Mouse (Mus musculus) forebrain, embryonic 15.5 days (tissue): Measurements from ENCODE around the gene Pde9a. TPM values are rescaled to one million over a fixed set of nuclear protein-coding genes. Genes with fewer than 3 reads are reported as not detected.

Experiments used
- ATAC-seq: fragments of 200-750 bp; cut with Nextera tagmentation; replicated peaks from 2 replicates; pipeline ENCODE4 v1.8.0; 2017; ENCODE audit warnings: mild to moderate bottlenecking, moderate TSS enrichment, moderate library complexity
- H3K27ac ChIP-seq: fragments of 300-500 bp; sonication (generic); replicated peaks from 2 replicates; pipeline ENCODE4 v1.5.1; 2015; ENCODE audit warnings: mild to moderate bottlenecking, inconsistent platforms
- H3K27me3 ChIP-seq: fragments of 300-500 bp; sonication (generic); 2 replicates; pipeline ENCODE4 v1.6.1; 2015; ENCODE audit warnings: inconsistent platforms
- H3K36me3 ChIP-seq: fragments of 300-500 bp; sonication (generic); 2 replicates; pipeline ENCODE4 v1.6.1; 2015; ENCODE audit warnings: mild to moderate bottlenecking, inconsistent platforms
- H3K4me1 ChIP-seq: fragments of 300-500 bp; sonication (generic); 2 replicates; pipeline ENCODE4 v1.6.1; 2015; ENCODE audit warnings: inconsistent platforms
- H3K4me2 ChIP-seq: fragments of 300-500 bp; sonication (generic); replicated peaks from 2 replicates; pipeline ENCODE4 v1.6.1; 2015; ENCODE audit warnings: mild to moderate bottlenecking, inconsistent platforms
- H3K4me3 ChIP-seq: fragments of 300-500 bp; sonication (generic); 2 replicates; pipeline ENCODE4 v1.5.1; 2015; ENCODE audit warnings: mild to moderate bottlenecking, inconsistent platforms
- H3K9ac ChIP-seq: fragments of 300-500 bp; sonication (generic); replicated peaks from 2 replicates; pipeline ENCODE4 v1.6.1; 2015; ENCODE audit warnings: mild to moderate bottlenecking, inconsistent platforms
- H3K9me3 ChIP-seq: fragments of 300-500 bp; sonication (generic); 2 replicates; pipeline ENCODE4 v1.6.1; 2016; ENCODE audit warnings: inconsistent platforms
- WGBS: fragments of 180-500 bp; shearing (Covaris S2); methylation state at CpG from one replicate; pipeline ENCODE4 v1.1.7; 2015; ENCODE audit warnings: mixed read lengths; 5-methylcytosine and 5-hydroxymethylcytosine counted together
- polyA plus RNA-seq: library from polyadenylated mRNA; unstranded; fragments of >200 nt; fragmentation: Nextera tagmentation; extraction: Ambion mirVana; gene quantifications from 2 replicates; pipeline ENCODE4 v1.2.1, GENCODE M21; 2015

The Pde9a gene
- polyA plus RNA-seq, 1 experiment from 2014 or later = 59.6 TPM

DNA sequence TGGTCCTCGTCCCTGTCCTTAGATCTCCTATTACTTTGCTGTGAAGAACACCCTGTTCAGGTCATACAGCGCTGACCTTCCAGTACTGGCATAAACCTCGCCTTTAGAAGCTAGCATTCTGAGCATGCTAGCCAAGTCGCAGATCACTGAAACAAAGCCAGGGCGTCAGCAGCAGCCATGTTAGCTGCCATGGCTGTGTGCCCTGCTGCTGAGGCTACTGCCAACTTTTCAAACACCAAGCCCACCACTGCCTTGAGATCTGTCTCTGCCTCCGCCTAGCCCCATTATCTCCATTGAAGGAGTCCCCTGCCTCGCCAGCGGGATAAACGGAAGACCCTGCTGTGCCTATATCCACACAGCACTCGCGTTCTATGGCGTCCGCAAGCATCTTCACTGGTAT lies 25.4 kb upstream of the Pde9a start:
- whole genome bisulfite sequencing = 52% methylated on average over 13 of the region's 13 CpGs
- peaks cover 12% of the 10 kb centered on the region for H3K4me1 ChIP-seq
- no peak overlapping the region for H3K4me2 ChIP-seq
- H3K9me3 ChIP-seq = no peaks in the 10 kb centered on the region
- H3K27me3 ChIP-seq = no peaks in the 10 kb centered on the region
- 0 out of 2 replicates have a peak, but pooled peaks have one; percentile 32 for ATAC-seq
- no peak overlapping the region for H3K9ac ChIP-seq
- peak overlapping the region; percentile 12; the same call in 1 of the 2 replicates for H3K27ac ChIP-seq
- no peaks in the 10 kb centered on the region for H3K36me3 ChIP-seq
- no peak overlapping the region for H3K4me3 ChIP-seq

DNA sequence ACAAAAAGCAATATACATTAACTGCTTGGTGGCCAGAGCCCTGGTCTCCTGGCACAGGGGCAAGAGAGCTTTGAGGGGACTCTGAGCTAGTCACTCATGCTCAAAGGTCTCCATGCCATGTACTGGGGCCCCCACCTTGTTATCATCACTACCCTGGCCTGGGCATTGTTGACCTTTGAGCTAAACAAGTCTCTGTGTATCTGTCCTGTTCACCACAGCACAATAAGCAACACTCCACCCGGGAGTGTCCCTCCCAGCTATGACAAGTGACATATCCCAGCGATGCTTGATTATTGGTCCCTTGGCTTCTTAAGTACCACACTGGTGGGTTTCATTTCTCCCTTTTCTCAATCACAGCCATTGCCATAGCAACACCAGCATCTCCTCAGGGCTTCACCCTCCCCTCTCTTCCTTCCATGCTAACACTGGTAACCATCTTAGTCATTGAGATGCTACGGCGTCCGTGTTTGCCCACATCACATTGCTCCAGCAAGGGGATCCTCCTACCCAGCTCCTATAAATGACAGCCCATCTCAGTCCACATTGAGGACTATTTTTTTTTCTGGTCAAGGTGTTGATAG lies 20.3 kb upstream of the Pde9a start:
- no peak overlapping the region for H3K27ac ChIP-seq
- no peak overlapping the region for H3K4me2 ChIP-seq
- WGBS = 84% methylated on average over 5 of the region's 5 CpGs
- H3K9me3 ChIP-seq = no peaks in the 10 kb centered on the region
- H3K9ac ChIP-seq = no peak overlapping the region
- ATAC-seq = 0 out of 2 replicates have a peak, but pooled peaks have one; percentile 41
- peaks cover 1% of the 10 kb centered on the region; the same call in 1 of the 2 replicates for H3K4me1 ChIP-seq
- H3K4me3 ChIP-seq = no peak overlapping the region
- no peaks in the 10 kb centered on the region for H3K27me3 ChIP-seq
- H3K36me3 ChIP-seq = no peaks in the 10 kb centered on the region

DNA sequence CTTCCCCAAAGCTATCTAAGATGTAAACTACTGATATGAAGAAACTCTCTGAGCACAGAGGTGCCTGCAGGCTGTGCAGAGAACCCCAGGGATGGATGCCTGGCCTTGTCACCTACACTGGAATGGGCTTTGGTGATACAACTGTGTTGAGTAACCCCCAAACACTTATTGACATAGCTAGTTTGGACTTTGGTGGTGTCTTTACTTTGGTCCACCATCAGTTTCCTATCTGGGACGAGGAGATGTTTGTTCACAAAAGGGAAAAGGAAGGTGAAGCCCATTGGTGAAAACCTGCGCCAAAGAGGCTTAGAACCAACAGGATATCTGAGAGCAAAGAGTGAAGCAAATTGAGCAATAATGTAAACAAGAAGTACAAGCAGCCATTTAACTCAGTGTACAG lies 15.8 kb upstream of the Pde9a start:
- Histone ChIP-seq H3K9me3 (no peaks in the 10 kb centered on the region), H3K4me1 (no peaks in the 10 kb centered on the region), H3K36me3 (no peaks in the 10 kb centered on the region), H3K4me2 (no peak overlapping the region), H3K9ac (no peak overlapping the region), H3K27ac (no peak overlapping the region), H3K4me3 (no peak overlapping the region), H3K27me3 (no peaks in the 10 kb centered on the region)
- WGBS = 75% methylated on average over 2 of the region's 2 CpGs
- no peak for ATAC-seq

DNA sequence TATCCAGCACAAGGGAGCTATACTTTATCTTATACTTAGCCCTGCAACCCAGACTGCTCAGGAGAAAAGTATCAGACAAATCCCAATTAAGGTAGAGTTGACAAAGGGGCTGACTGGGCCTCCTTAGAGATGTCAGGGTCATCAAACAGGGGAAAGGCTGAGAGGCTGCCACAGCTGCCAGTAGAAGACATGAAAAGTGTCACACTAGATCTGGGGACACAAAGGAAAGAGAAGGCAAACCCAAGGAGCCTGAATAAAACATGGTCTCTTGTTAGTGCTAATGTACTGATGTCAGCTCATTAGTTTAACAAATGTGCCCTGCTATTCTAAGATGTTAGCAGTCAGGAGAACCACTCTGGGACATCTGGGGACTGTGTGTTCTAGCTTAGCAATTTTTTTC lies 15.1 kb upstream of the Pde9a start:
- H3K9ac ChIP-seq = no peak overlapping the region
- no peak overlapping the region for H3K4me2 ChIP-seq
- no peaks in the 10 kb centered on the region for H3K4me1 ChIP-seq
- H3K27me3 ChIP-seq = no peaks in the 10 kb centered on the region
- no peaks in the 10 kb centered on the region for H3K36me3 ChIP-seq
- H3K4me3 ChIP-seq = no peak overlapping the region
- H3K9me3 ChIP-seq = no peaks in the 10 kb centered on the region
- H3K27ac ChIP-seq = no peak overlapping the region
- peak; percentile 48; the same call in 1 of the 2 replicates for ATAC-seq

DNA sequence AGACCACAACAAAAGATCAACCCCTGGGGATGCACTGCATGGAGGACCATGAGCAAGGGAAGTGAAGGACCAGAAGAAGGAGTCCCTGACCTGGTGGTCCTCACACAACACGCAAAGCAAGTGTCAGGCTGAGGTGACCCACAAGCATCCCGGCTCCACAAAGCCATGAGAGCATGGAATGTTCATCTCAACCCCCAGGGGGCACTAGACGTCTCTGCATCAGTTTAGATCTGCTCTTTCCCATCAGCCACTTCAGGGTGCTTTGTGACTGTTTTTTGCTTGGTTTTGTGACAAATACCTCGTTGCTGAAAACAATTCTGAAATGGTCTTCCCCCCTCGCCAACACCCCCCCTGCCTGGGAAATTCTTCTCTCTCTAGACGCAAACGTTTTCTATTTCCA lies 8.0 kb upstream of the Pde9a start:
- 3% methylated on average over 7 of the region's 7 CpGs for WGBS
- H3K4me3 ChIP-seq = no peak overlapping the region
- no peaks in the 10 kb centered on the region for H3K36me3 ChIP-seq
- no peak overlapping the region for H3K9ac ChIP-seq
- 0 out of 2 replicates have a peak overlapping the region, but pooled peaks have one; percentile 3 for H3K27ac ChIP-seq
- H3K4me1 ChIP-seq = peaks cover 6% of the 10 kb centered on the region
- H3K27me3 ChIP-seq = no peaks in the 10 kb centered on the region
- H3K9me3 ChIP-seq = no peaks in the 10 kb centered on the region
- ATAC-seq = peak; percentile 73
- 0 out of 2 replicates have a peak overlapping the region, but pooled peaks have one; percentile 17 for H3K4me2 ChIP-seq

DNA sequence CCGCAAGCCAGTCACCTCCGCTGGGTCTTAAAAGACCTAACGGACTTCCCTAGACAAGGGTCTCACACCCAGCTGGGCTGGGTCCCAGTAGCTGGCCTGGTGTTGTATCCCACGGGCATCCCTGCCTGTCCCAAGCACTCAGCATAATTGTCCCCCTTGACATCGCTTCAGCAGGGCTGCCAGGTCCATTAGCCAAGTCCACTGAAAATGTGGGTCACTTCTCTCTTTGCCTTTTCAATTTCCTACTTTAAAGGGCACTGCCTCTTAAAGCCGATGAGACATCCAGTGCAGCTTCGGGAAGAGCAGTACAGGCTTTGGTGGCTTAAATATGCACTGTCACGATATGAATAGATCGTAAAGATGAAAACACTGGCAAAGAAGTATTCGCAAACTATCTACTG lies 7.6 kb upstream of the Pde9a start:
- 0 out of 2 replicates have a peak overlapping the region, but pooled peaks have one; percentile 17 for H3K4me2 ChIP-seq
- H3K36me3 ChIP-seq = no peaks in the 10 kb centered on the region
- no peaks in the 10 kb centered on the region for H3K27me3 ChIP-seq
- H3K4me3 ChIP-seq = no peak overlapping the region
- H3K4me1 ChIP-seq = peaks cover 6% of the 10 kb centered on the region
- H3K9me3 ChIP-seq = no peaks in the 10 kb centered on the region
- peak; percentile 51 for ATAC-seq
- H3K27ac ChIP-seq = 0 out of 2 replicates have a peak overlapping the region, but pooled peaks have one; percentile 3
- WGBS = 49% methylated on average over 10 of the region's 10 CpGs
- no peak overlapping the region for H3K9ac ChIP-seq

DNA sequence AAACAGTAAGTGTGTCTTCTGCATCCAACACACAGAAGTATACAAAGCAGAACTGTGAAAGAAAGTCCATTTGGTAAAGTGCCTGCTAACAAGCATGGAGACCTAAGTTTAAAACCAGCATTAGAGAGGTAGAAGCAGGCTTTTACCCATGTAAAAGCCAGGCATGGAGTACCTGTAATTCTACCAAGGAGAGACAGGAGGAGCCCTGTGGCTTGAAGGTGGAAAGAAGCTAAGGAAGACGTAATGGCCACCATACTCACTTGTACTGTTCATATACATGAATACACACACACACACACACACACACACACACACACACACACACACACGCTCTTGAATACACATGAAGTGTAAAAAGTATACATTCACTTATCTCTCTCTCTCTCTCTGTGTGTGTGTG lies 6.9 kb upstream of the Pde9a start:
- WGBS = 62% methylated on average over 2 of the region's 2 CpGs
- H3K4me2 ChIP-seq = no peak overlapping the region
- no peak overlapping the region for H3K9ac ChIP-seq
- H3K9me3 ChIP-seq = no peaks in the 10 kb centered on the region
- no peak for ATAC-seq
- no peaks in the 10 kb centered on the region for H3K27me3 ChIP-seq
- no peak overlapping the region for H3K4me3 ChIP-seq
- peaks cover 6% of the 10 kb centered on the region for H3K4me1 ChIP-seq
- H3K36me3 ChIP-seq = no peaks in the 10 kb centered on the region
- no peak overlapping the region for H3K27ac ChIP-seq

DNA sequence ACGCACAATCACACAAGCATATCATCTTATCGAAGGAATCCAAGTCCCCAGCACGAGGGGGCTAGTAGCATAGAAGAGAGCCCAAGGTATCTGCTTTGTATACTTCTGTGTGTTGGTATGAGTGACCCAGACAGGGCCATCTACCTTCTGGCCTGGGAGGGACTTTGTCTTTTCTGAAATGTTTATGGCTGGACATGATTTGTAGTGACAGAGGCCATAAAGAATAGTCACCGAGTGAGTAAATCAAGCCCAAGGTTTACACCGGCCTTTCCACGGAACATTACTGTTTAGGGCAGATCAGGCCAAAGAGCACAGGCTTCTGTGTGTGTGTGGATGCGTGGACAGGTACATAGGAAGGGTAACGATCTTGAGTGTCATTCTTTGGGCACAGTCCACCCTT lies 6.1 kb upstream of the Pde9a start:
- 92% methylated on average over 8 of the region's 8 CpGs for WGBS
- Histone ChIP-seq H3K4me3 (no peak overlapping the region), H3K4me1 (peaks cover 9% of the 10 kb centered on the region), H3K4me2 (no peak overlapping the region), H3K27me3 (no peaks in the 10 kb centered on the region), H3K9ac (no peak overlapping the region), H3K9me3 (no peaks in the 10 kb centered on the region), H3K27ac (no peak overlapping the region), H3K36me3 (no peaks in the 10 kb centered on the region)
- ATAC-seq = no peak

DNA sequence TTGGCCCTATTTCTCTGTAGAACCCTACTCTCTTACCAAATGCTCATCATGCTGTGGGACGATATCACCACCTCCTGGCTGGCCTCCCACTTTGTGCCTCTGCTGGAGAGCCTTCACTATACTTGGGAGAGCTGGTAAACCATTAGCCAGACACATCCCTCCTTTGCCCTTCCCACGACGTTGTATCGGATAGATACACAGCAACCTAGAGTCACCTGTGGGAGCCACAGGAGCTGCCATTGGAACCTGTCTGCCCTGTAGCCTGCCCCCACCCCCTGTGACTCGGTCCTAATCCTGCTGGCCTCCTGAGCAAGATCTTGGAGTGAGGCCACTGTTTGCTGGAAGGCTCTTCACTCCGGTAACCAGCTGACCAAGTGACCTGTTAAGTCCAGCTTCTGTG lies 2.7 kb upstream of the Pde9a start:
- H3K27me3 ChIP-seq = no peaks in the 10 kb centered on the region
- no peak overlapping the region for H3K4me2 ChIP-seq
- H3K9ac ChIP-seq = no peak overlapping the region
- ATAC-seq = no peak
- 82% methylated on average over 6 of the region's 6 CpGs for WGBS
- peaks cover 34% of the 10 kb centered on the region for H3K4me1 ChIP-seq
- H3K36me3 ChIP-seq = no peaks in the 10 kb centered on the region
- no peak overlapping the region for H3K4me3 ChIP-seq
- H3K9me3 ChIP-seq = no peaks in the 10 kb centered on the region
- H3K27ac ChIP-seq = no peak overlapping the region

DNA sequence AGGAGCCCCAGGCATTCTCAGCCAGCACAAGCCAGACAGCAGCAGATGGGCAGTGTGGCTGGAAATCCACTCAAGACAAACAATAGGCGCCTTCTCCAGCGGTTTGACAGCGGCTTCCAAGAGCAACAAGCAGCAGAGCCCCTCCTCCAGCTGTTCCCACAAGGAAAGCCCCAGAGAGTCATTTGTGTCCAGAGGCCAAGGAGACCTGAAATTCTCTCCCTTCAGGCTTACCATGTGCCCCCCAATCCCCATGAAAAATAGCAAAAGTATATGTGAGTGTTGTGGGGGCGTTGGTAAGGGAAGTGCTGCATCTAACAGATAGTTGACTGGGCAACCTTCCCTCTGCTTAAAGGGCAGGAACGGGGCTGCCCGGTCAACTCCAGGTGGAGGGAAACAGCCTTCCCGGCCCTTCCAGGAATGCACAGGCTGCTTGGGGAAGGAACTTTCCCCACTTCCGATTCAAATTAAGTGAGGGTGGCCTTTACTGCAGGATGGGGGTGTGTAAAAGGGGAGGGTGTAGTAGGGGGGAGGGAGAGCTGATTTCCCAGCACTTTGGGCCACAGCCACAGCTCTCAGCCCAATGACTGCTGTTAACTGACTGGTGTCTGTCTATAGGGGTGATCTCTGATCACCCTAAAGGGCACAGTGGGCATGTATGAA lies 912 bp upstream of the Pde9a start:
- WGBS = 13% methylated on average over 8 of the region's 8 CpGs
- Histone ChIP-seq H3K9me3 (no peaks in the 10 kb centered on the region), H3K4me2 (peak overlapping the region; percentile 75), H3K36me3 (no peaks in the 10 kb centered on the region), H3K4me1 (peaks cover 49% of the 10 kb centered on the region), H3K27ac (peak overlapping the region; percentile 84), H3K4me3 (peak overlapping the region; percentile 96; the same call in 1 of the 2 replicates), H3K27me3 (no peaks in the 10 kb centered on the region), H3K9ac (peak overlapping the region; percentile 39)
- peak; percentile 9; the same call in 1 of the 2 replicates for ATAC-seq

DNA sequence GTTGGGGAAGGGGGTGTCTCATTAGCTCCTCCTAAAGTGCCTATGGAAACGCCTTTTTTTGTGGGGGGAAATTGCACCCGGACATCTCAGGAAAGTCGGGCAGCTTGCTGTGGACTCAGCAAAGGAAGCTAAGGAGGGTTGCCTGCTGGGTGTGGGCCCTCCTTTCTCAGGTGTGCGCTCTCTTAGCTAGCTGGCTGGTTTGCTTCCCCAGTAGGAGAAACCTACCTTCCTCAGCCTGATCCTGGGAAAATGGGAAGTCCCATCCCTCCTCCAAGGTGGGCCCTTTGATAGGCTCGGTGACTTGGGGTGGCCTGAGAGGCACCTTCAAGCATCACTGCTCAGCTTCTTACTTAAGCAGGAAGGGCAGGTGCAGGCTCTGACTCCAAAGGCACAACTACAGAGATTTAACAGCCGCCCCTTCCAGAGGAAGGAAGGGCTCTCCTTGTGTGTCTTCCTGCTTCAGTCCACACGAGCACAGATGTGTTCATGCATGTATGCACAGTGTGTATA lies 811 bp downstream of the Pde9a start:
- peak; percentile 7; the same call in 1 of the 2 replicates for ATAC-seq
- Histone ChIP-seq H3K36me3 (no peaks in the 10 kb centered on the region), H3K4me3 (peak overlapping the region; percentile 96), H3K9ac (peak overlapping the region; percentile 93), H3K27me3 (no peaks in the 10 kb centered on the region), H3K27ac (peak overlapping the region; percentile 84), H3K4me1 (peaks cover 54% of the 10 kb centered on the region), H3K4me2 (peak overlapping the region; percentile 75), H3K9me3 (no peaks in the 10 kb centered on the region)
- 10% methylated on average over 7 of the region's 7 CpGs for WGBS

DNA sequence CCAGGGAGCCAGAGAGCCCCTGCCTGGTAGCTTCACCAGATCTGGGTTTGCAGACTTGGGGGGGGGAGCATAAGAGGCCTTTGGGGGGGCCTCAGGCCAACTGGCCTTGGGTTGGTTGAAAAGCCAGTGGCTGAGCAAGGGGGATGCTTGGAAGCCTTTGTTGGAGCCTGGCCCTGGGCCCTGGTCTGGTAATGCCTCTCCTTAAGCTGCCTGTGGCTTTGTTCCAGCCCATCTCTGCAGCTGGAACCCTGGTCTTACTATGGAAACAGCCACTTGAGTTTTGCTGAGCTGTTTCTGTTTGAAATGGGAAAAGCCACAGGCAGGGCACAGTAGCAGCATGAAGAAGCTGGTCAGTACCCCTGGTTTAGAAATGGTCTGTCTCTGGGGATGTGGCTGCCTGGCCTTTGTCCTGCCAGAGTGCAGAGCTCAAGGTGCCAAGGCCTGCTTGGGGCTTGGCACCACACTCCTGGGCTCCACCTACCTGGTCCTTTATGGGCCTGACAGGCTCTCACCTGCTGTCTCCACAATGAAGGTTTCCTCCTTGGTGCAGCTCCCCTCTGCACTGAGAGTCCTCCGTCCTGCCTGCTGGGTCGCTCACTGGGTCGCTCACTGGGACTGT lies 3.5 kb downstream of the Pde9a start:
- H3K4me1 ChIP-seq = peaks cover 56% of the 10 kb centered on the region
- peak overlapping the region; percentile 75 for H3K4me2 ChIP-seq
- H3K36me3 ChIP-seq = no peaks in the 10 kb centered on the region
- H3K9ac ChIP-seq = no peak overlapping the region
- no peaks in the 10 kb centered on the region for H3K27me3 ChIP-seq
- 84% methylated on average over 3 of the region's 3 CpGs for WGBS
- peak overlapping the region; percentile 60 for H3K27ac ChIP-seq
- no peaks in the 10 kb centered on the region for H3K9me3 ChIP-seq
- no peak overlapping the region for H3K4me3 ChIP-seq
- no peak for ATAC-seq
